Mouse (Mus musculus) gastrocnemius, postnatal 36 days (tissue): Measurements from ENCODE around the gene Ciz1. TPM values are rescaled to one million over a fixed set of nuclear protein-coding genes. Genes with fewer than 3 reads are reported as not detected.

Experiments
- DNase-seq, 2 experiments: peaks; one replicate each; pipeline ENCODE4 v3.0.0; 2022
- intact Hi-C: fragments of 180-260 bp; cut with DNase I; formaldehyde crosslinking; loops from one replicate; pipeline ENCODE4 v1.15.1; 2025
- total RNA-seq, 2 experiments: library from RNA; stranded (reverse); gene quantifications; 2 replicates each; pipeline ENCODE4 v1.2.3; 2021

The Ciz1 gene
- total RNA-seq, 2 experiments from 2014 or later: 23.2 to 25.4 TPM

- DNase-seq: no peak
- intact Hi-C loops: no loop called here
These were observed 15.2 kb downstream of the Ciz1 start for GRCm38 (mm10) chr2:32367315-32367714.

DNA sequence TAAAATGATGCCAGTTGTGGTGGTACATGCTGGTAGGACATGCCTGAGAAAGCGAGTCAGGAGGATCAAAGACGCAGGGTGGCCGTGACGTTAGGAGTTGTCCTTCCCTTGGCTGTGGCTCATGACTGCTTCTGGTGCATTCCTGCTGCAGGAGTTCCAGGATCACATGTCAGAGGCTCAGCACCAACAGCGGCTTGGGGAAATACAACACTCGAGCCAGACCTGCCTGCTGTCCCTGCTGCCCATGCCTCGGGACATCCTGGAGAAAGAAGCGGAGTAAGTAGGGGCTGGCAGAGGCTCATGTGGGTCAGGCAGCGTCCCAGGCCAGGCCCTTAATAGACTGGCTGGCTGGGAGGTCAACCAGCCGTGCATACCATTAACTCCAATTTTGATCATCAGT lies 22.1 kb downstream of the Ciz1 start:
- peak in 1 of 2 experiments; percentile 42 for DNase-seq
- intact Hi-C loops: no loop called here

DNA sequence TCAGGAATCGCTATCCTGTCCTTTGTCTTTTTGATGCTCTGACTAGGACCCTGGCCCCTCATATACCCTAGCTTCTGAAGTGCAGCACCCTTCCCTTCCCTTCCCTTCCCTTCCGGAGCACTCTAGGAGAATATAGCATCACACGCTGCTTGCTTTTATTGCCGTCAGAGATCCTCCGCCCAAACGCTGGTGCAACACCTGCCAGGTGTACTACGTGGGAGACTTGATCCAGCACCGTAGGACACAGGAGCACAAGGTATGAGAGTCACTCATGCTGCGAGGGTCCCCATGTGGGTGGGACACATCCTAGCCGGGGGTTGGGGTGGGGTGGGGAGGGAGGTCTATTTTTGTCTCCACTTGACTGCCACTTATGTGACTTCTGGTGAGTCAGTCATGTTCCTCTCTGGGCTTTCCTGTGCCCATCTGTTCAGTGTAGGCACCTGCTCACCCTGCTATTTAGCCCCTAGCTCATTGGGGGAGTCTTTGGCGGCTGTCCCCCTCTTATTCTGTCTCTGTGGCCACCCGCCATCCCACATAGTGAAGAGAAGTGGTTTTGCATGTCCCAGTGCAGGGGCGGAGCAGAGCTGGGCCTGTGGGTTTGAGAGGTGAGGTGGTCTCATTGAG lies 23.3 kb downstream of the Ciz1 start:
- no peak for DNase-seq
- intact Hi-C loops: no loop called here

DNA sequence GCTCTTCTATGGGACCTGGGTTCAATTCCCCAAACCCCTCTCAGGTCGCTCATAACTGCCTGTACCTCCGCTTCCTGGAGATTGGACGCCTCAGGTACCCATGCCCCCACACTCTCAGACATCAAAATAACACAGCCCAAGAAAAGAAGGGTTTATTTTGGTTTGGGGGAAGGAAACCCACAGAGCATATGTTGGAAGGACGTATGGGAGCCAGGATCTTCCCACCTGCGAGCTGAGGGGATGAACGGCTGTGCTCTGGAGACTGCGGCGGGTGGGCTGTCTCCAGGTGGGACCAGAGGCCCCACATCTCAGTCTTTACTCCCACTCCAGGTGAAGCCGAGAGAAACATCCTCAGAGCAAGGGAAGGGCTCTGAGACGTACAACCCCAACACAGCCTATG lies 24.8 kb downstream of the Ciz1 start:
- intact Hi-C loops: no loop called here
- DNase-seq: no peak

DNA sequence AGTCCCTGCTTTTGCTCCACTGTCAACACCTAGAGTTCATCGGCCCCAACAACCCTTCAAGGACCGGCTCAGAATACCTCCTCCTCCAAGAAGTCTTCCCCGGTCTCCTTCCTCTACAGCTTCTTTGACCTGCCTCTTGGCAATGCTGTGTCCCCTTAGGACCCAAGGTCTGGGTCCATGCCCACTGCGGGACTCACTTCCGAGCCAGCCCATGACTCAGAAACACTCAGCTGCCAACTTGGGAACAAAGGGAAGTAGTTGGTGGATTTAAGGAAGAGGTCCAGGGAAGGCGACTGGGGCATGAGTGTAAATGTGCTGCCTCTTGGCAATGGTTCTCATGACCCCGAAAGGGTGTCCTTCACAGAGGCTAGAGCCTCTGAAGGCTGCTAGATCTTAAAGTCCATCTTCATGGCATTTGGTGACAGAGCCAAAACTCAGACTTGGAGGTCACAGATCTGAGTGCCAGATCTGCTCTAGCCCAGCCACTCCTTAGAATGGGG lies 27.9 kb downstream of the Ciz1 start:
- no peak for DNase-seq
- intact Hi-C loops: no loop called here

- no peak for DNase-seq
These were observed 29.1 kb downstream of the Ciz1 start for GRCm38 (mm10) chr2:32381141-32381774.

DNA sequence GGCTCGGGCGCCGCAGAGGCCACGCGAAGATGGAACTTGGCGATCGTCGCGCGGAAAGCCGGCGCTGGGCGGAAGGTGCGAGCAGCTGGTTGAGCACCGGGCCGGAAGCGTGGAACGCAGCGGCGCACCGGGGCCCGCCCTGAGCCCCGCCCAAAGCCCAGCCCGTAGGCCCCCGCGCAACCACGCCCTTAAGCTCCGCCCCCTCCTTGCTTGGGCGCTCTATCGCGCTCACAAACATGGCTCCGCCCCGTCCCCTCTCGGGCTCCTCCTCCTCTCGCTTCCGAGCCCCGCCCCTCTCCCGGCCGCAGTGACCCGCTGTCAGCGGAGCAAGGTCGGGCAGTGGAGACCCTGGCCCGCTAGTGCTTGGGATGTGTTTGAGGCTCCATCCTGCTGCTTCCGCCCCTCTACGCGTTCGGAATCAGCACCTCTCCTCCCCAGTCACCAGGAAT lies 29.7 kb downstream of the Ciz1 start, which contains the start of gene 1110008P14Rik:
TSS of gene 1110008P14Rik (minus strand) at position 164 of the 449 bp plus-strand sequence.
- peak; percentile 91 to 95 for DNase-seq
- intact Hi-C loops: no loop called here

More at GRCm38 (mm10) chr2:32381141-32381774, 29.1 kb downstream of the Ciz1 start:
- intact Hi-C loops: no loop called here

DNA sequence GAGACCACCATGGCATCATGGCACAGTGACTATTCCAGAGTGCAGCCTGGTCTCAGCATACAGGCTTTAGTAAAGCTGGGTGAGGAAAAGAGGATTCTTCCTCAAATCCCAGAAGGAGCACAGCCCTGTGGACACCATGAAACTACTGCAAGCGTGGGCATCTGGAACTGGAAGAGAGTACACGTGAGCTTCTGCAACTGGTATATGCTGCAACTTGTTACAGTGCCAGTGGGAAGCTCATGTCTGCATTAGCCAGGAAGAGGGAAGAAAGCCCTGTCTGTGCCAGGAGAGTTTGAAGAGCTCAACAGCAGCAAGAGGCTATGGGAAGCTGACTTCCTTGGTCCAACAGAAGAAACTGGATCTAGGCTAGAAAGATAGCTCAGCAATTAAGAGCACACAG lies 30.6 kb downstream of the Ciz1 start:
- no peak for DNase-seq
- intact Hi-C loops: no loop called here

- DNase-seq: no peak
- intact Hi-C loops: no loop called here
These were observed 35.8 kb downstream of the Ciz1 start, which contains the start of gene Lcn2 for GRCm38 (mm10) chr2:32387706-32388490. TSS of gene Lcn2 (minus strand) at chr2:32388252.

DNA sequence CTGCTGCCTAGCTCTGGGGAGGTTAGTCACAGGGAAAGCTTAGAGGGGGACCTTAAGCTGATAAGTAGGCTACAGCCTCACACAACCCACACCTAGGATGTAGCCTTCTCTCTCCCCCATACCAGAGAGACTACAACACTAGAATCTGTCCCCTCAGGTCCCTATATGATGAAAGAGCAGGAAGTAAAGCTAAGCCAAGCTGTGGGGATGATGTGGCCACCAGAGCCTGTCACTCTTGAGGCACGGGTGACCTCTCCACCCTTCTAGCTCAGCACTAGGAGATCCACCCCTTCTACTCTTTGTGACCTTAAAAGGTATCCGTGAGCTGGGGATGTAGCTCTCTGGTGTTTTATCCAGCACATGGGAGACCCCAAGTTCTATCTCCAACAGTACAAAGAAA lies 37.0 kb downstream of the Ciz1 start:
- intact Hi-C loops: no loop called here
- DNase-seq: no peak

DNA sequence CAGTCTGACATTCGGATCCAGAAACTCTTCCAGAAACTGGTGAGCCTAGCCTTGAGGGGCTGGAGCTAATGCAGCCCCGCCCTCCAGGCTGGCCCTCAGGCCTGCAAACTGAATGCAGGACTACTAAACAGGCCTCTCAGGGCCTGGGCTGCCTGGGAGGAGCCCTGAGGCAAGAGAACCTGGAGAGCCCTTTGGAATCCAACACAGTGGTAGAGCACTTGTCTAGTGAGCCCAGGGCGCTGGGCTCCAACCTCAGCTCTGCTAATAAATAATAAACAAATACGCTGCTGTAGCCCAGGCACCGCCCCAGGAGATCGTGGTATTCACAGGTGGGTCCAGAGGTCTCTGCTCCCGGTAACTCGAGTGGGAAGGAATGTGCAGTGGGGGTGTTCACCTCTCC lies 38.7 kb downstream of the Ciz1 start:
- DNase-seq: no peak
- intact Hi-C loops: no loop called here

- DNase-seq: no peak
- intact Hi-C loops: no loop called here
These were observed 39.9 kb downstream of the Ciz1 start for GRCm38 (mm10) chr2:32392063-32392462.

DNA sequence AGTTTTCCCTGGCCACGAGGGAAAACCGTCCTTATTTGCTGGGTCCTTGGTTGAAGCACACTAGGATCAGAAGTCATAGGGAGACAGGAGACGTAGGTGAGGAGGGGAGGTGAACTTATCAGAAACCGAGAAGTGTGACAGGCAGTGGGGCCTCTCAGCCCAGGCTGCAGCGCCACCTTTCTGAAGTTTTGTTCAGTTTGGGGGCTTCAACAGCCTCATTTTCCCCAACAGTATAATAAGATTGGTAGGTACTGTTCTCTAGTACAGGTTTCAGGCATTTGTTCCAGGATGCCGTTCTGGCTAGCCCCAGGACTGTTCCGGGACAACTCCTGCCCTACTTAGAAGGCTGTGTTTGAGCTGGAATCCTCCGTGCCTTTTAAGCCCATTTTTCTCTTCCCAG lies 42.8 kb downstream of the Ciz1 start:
- no peak for DNase-seq
- intact Hi-C loops: no loop called here

DNA sequence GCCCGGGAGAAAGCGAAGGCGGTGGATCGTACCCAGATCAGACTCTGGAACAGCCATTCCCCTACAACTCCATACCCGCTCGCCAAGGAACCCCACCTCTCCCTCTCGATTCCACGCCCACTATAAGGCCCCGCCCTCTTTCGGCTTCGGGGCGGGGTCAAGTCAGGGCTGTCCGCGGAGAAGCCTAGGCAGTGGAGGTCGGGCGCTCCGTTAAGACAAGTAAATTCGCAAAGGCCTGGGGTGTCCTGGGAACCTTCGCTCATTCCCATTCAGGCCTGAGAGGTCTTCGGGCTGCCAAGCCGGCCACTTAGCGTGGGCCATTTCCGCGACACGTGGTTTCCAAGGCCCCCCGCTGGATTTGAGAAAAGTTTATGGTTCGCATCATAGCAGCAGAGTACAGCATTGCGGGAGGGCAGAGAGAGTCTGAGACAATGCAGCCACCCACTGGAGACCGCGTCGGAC lies 43.4 kb downstream of the Ciz1 start, which contains the start of gene Ptges2:
TSS of gene Ptges2 (plus strand) at position 413 of the 462 bp plus-strand sequence.
- intact Hi-C loops: no loop called here
- DNase-seq: peak; percentile 90 to 91

GRCm38 (mm10) chr2:32395946-32396621 lies 44.0 kb downstream of the Ciz1 start:
- intact Hi-C loops: no loop called here
- peak; percentile 82 to 84 for DNase-seq

DNA sequence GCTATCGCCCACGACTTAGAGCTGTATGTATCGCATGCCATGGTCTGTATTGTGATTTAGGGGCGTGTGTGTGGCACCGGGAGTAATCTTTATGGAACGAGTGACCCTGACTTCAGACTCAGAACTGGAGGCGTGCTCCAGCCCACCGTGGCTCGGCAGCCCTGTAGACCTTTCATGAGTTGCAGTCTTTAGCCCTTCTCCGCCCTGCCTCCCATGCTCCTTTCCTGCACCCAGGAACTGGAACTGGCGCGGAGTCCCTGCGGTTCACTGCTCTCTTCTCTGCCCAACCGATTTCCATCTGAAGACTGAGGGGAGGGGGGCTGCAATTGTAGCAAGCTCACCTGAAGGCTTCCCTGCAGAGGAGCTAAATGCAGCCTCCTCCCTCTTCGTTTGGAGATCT lies 44.6 kb downstream of the Ciz1 start:
- intact Hi-C loops: no loop called here
- DNase-seq: no peak

GRCm38 (mm10) chr2:32404663-32405062 lies 52.5 kb downstream of the Ciz1 start:
- intact Hi-C loops: loop anchor here (1.0 to 5.0 kb wide), 3 partner anchors 47 to 160 kb away; no protein-coding TSS in a partner anchor
- DNase-seq: peak; percentile 89 to 93

GRCm38 (mm10) chr2:32407144-32407824 lies 55.2 kb downstream of the Ciz1 start:
- intact Hi-C loops: no loop called here
- DNase-seq: no peak
